40 mouse cellular contexts compared by ENCODE assay signal in genomic region chr6:124750405-124750804, GRCm38 (mm10). TPM values are rescaled to one million over a fixed set of nuclear protein-coding genes. Genes with fewer than 3 reads are reported as not detected.
A peak's percentile ranks its signal among the peaks of the same experiment; 100 is the strongest.
DNase-seq lines count a peak whose midpoint lies in the region; ATAC-seq and TF ChIP-seq lines count a peak whose summit lies in the region.
"Had no signal": no experiment of that assay in that cellular context is flagged by ENCODE, and none has a peak within 500 bp of the region (broad histone marks: within the 10 kb centered on the region; RNA-seq: fewer than 3 reads in every experiment).

No protein-coding gene starts in this region.

- H3K27ac ChIP-seq in layer of hippocampus, adult 2 months = peak overlapping the region; percentile 73
- H3K27ac ChIP-seq: gastrocnemius, adult 2 months; heart, adult 2 months; hindbrain, embryonic 13.5 days; kidney, embryonic 15.5 days; limb, embryonic 13.5 days; midbrain, embryonic 12.5 days; stomach, postnatal 0 days had no signal

- ATAC-seq in activated CD4-positive, CD25-positive, alpha-beta regulatory T cell, adult 4 months = peak; percentile 67
- ATAC-seq: forebrain, embryonic 16.5 days; liver, postnatal 0 days had no signal

- no peak overlapping the region for H3K4me3 ChIP-seq in layer of hippocampus, adult 2 months
- H3K4me3 ChIP-seq: erythroblast, embryonic 14.5 days; gastrocnemius, adult 2 months; heart, adult 2 months; heart, embryonic 12.5 days; hindbrain, embryonic 13.5 days; kidney, embryonic 15.5 days; limb, embryonic 13.5 days; megakaryocyte, embryonic 14.5 days; midbrain, embryonic 12.5 days; myocyte had no signal

- TF ChIP-seq CTCF in layer of hippocampus, adult 2 months (conservative IDR thresholded peaks at IDR 0.05) = no peak

- DNase-seq in layer of hippocampus, adult 2 months (ENCODE audit: low spot score in 2 of 2) = no peak
- no peak for DNase-seq in layer of hippocampus, postnatal 36 days
- DNase-seq in thymus, postnatal 25 days = peak; percentile 27
- DNase-seq in thymus, postnatal 4 days = no peak
- DNase-seq in MN1 (ENCODE audit: low spot score) = no peak
- DNase-seq in cerebellum, adult 8-10 months = no peak
- DNase-seq: adrenal gland, adult 8-10 months; gastrocnemius, adult 2 months; gastrocnemius, postnatal 36 days; heart, adult 2 months; heart, postnatal 4 days; kidney, adult 11 months; layer of hippocampus, adult 9-11 months; liver, postnatal 0 days; lung, postnatal 36 days; retina, postnatal 1 day; right cerebral cortex, postnatal 25 days; thymus, adult 18-20 months had no signal

RNA-seq across cellular contexts. Expression of gene Gm45234, which starts 5.4 kb away (rescaled TPM):
- not detected for total RNA-seq in layer of hippocampus, adult 2 months (2021)
- not detected for total RNA-seq in layer of hippocampus, postnatal 36 days (2021)
- not detected for polyA plus RNA-seq in activated CD4-positive, CD25-positive, alpha-beta regulatory T cell, adult 4 months (2017; shearing (Covaris generic))
- total RNA-seq: adrenal gland, adult 8-10 months; common myeloid progenitor, adult 5-6 weeks; gastrocnemius, adult 2 months; left cerebral cortex, postnatal 36 days; midbrain, postnatal 0 days had no signal
- polyA plus RNA-seq: cerebellum, adult 2 months; embryonic facial prominence, embryonic 14.5 days; forebrain, embryonic 11.5 days; forebrain, embryonic 16.5 days; heart, adult 2 months; heart, embryonic 12.5 days; heart, postnatal 0 days; hindbrain, embryonic 13.5 days; kidney, embryonic 15.5 days; large intestine, adult 2 months; limb, embryonic 13.5 days; liver, postnatal 0 days; lung, embryonic 16.5 days; midbrain, embryonic 12.5 days; midbrain, postnatal 0 days; myocyte; neural tube, embryonic 14.5 days; stomach, postnatal 0 days; urinary bladder, adult 2 months had no signal

RNA-seq across cellular contexts. Expression of gene Atn1, which starts 5.9 kb away (rescaled TPM):
- 100 to 1,000 TPM; 159 to 164 TPM for total RNA-seq in layer of hippocampus, adult 2 months (2021)
- 100 to 1,000 TPM; 139 to 170 TPM for total RNA-seq in layer of hippocampus, postnatal 36 days (2021)
- polyA plus RNA-seq in activated CD4-positive, CD25-positive, alpha-beta regulatory T cell, adult 4 months (2017; shearing (Covaris generic)) = 1 to 10 TPM; 3.3 to 5.7 TPM

RNA-seq across cellular contexts. Expression of gene Grcc10, which starts 9.2 kb away (rescaled TPM):
- total RNA-seq in layer of hippocampus, adult 2 months (2021) = 100 to 1,000 TPM; 295 to 339 TPM
- 100 to 1,000 TPM; 337 to 366 TPM for total RNA-seq in layer of hippocampus, postnatal 36 days (2021)
- 100 to 1,000 TPM; 529 to 630 TPM for polyA plus RNA-seq in activated CD4-positive, CD25-positive, alpha-beta regulatory T cell, adult 4 months (2017; shearing (Covaris generic))

RNA-seq across cellular contexts. Expression of gene Ptpn6, which starts 11.9 kb away (rescaled TPM):
- total RNA-seq in layer of hippocampus, adult 2 months (2021) = 1 to 10 TPM; 5.5 to 6.6 TPM
- 1 to 10 TPM; 2.9 to 3.0 TPM for total RNA-seq in layer of hippocampus, postnatal 36 days (2021)
- 100 to 1,000 TPM; 138 to 144 TPM for polyA plus RNA-seq in activated CD4-positive, CD25-positive, alpha-beta regulatory T cell, adult 4 months (2017; shearing (Covaris generic))

RNA-seq across cellular contexts. Expression of gene Eno2, which starts 19.1 kb away (rescaled TPM):
- 1,000 to 10,000 TPM in 1 of 2 experiments, 100 to 1,000 TPM in 1; 981 to 1,025 TPM for total RNA-seq in layer of hippocampus, adult 2 months (2021)
- total RNA-seq in layer of hippocampus, postnatal 36 days (2021) = 1,000 to 10,000 TPM in 1 of 2 experiments, 100 to 1,000 TPM in 1; 956 to 1,045 TPM
- polyA plus RNA-seq in activated CD4-positive, CD25-positive, alpha-beta regulatory T cell, adult 4 months (2017; shearing (Covaris generic)) = 1 to 10 TPM; 4.4 to 4.7 TPM
- polyA plus RNA-seq: erythroblast, embryonic 14.5 days had no signal
